In the genomic region with DNA sequence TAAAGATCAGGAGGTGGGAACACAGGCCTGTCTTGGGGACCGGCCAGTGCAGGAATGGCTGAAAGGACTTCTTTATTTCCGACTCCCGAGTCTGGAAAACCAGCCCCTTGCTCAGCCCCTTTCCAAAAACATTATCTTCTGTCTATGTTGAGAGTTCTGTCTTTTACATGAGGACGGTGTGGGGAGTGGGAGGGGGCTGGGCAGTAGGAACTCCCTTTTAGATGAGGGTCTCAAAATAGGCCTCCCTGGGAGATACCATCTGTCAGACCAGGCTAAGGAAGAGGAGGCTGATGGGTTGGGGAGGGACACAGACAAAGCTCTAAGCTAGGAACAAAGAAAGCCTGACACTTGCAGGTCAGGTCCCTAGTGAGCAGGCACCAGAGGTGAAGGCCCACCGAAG, we compare ENCODE assay signal across 29 mouse cellular contexts. TPM values are rescaled to one million over a fixed set of nuclear protein-coding genes. Genes with fewer than 3 reads are reported as not detected.
DNase-seq lines count a peak whose midpoint lies in the region; ATAC-seq lines count a peak whose summit lies in the region.
"Had no signal": no experiment of that assay in that cellular context is flagged by ENCODE, and none has a peak within 500 bp of the region (broad histone marks: within the 10 kb centered on the region; RNA-seq: fewer than 3 reads in every experiment).

No protein-coding gene starts in this region.

- 66% methylated on average over 5 of the region's 5 CpGs for WGBS in midbrain, embryonic 10.5 days
- 47% methylated on average over 5 of the region's 5 CpGs for WGBS in midbrain, embryonic 13.5 days

- no peak overlapping the region for H3K4me3 ChIP-seq in midbrain, embryonic 10.5 days
- H3K4me3 ChIP-seq in midbrain, embryonic 13.5 days (replicated peaks) = no peak overlapping the region
- H3K4me3 ChIP-seq: embryonic facial prominence, embryonic 12.5 days; forebrain, embryonic 12.5 days; forebrain, embryonic 15.5 days had no signal

- peaks cover 33% of the 10 kb centered on the region for H3K4me1 ChIP-seq in midbrain, embryonic 10.5 days
- peaks cover 26% of the 10 kb centered on the region for H3K4me1 ChIP-seq in midbrain, embryonic 13.5 days (replicated peaks)
- H3K4me1 ChIP-seq: embryonic facial prominence, embryonic 12.5 days had no signal

- H3K4me2 ChIP-seq in midbrain, embryonic 13.5 days (replicated peaks) = no peak overlapping the region
- H3K4me2 ChIP-seq: embryonic facial prominence, embryonic 12.5 days; forebrain, embryonic 12.5 days; forebrain, embryonic 15.5 days had no signal

- H3K9me3 ChIP-seq in midbrain, embryonic 10.5 days (replicated peaks) = no peaks in the 10 kb centered on the region
- no peaks in the 10 kb centered on the region for H3K9me3 ChIP-seq in midbrain, embryonic 13.5 days
- H3K9me3 ChIP-seq: embryonic facial prominence, embryonic 12.5 days; forebrain, embryonic 12.5 days; forebrain, embryonic 15.5 days had no signal

- H3K36me3 ChIP-seq in midbrain, embryonic 10.5 days = no peaks in the 10 kb centered on the region
- H3K36me3 ChIP-seq in midbrain, embryonic 13.5 days = no peaks in the 10 kb centered on the region
- H3K36me3 ChIP-seq: embryonic facial prominence, embryonic 12.5 days; forebrain, embryonic 12.5 days; forebrain, embryonic 15.5 days had no signal

- H3K27ac ChIP-seq in midbrain, embryonic 10.5 days (replicated peaks) = peak overlapping the region; percentile 29; the same call in 1 of the 2 replicates
- no peak overlapping the region for H3K27ac ChIP-seq in midbrain, embryonic 13.5 days
- H3K27ac ChIP-seq: embryonic facial prominence, embryonic 12.5 days; forebrain, embryonic 15.5 days had no signal

- intact Hi-C loops in heart, postnatal 36 days (cut with DNase I) = no loop called here

- ATAC-seq in midbrain, embryonic 13.5 days = no peak
- ATAC-seq in monocyte, adult 5-6 weeks (replicated peaks; ENCODE audit: insufficient number of reproducible peaks, low FRiP score, low TSS enrichment, poor library complexity, severe bottlenecking) = 0 out of 2 replicates have a peak, but pooled peaks have one; percentile 40
- ATAC-seq: forebrain, embryonic 15.5 days; forebrain, postnatal 0 days had no signal

- peaks cover 8% of the 10 kb centered on the region; the same call in 1 of the 2 replicates for H3K27me3 ChIP-seq in midbrain, embryonic 10.5 days (ENCODE audit: low read depth, poor library complexity, severe bottlenecking)
- H3K27me3 ChIP-seq in midbrain, embryonic 13.5 days = no peaks in the 10 kb centered on the region
- H3K27me3 ChIP-seq: embryonic facial prominence, embryonic 12.5 days; forebrain, embryonic 15.5 days had no signal

- no peak overlapping the region for H3K9ac ChIP-seq in midbrain, embryonic 13.5 days (replicated peaks)
- H3K9ac ChIP-seq: embryonic facial prominence, embryonic 12.5 days; forebrain, embryonic 12.5 days; forebrain, embryonic 15.5 days; forebrain, postnatal 0 days had no signal

- peak; percentile 75 for DNase-seq in heart, adult 11 months
- no peak for DNase-seq in heart, postnatal 36 days
- no peak for DNase-seq in midbrain, embryonic 10.5 days (ENCODE audit: low spot score)
- peak; percentile 58 to 75 for DNase-seq in right cerebral cortex, postnatal 10 days (ENCODE audit: low spot score in 2 of 2)
- no peak for DNase-seq in right cerebral cortex, adult 18-20 months
- DNase-seq in gastrocnemius, postnatal 10 days = no peak
- DNase-seq: adrenal gland, adult 2 months; adrenal gland, postnatal 10 days; adrenal gland, postnatal 25 days; cerebellum, adult 11 months; cerebellum, adult 18-20 months; cerebellum, adult 8-10 months; cerebellum, adult 9-11 months; cerebellum, postnatal 14 days; cerebellum, postnatal 36 days; embryo, embryonic 11 days had no signal

RNA-seq across cellular contexts. Expression of gene Cd40, which starts 6.4 kb away (rescaled TPM):
- 1 to 10 TPM; 1.7 to 3.2 TPM for total RNA-seq in heart, postnatal 36 days (2021)
- 6.4 and 8.1 TPM in 2 replicates for polyA plus RNA-seq in midbrain, embryonic 10.5 days (2016; fragmentation: Nextera tagmentation; extraction: Ambion mirVana)
- polyA plus RNA-seq in midbrain, embryonic 13.5 days (2015; fragmentation: Nextera tagmentation; extraction: Ambion mirVana) = 7.6 and 8.6 TPM in 2 replicates
- 17.7 to 21.3 TPM (median 20.5 TPM) in 3 replicates for total RNA-seq in monocyte, adult 5-6 weeks (2017)
- total RNA-seq in gastrocnemius, postnatal 10 days (2021) = under 1 TPM; 0.95 to 0.96 TPM
- total RNA-seq: MEL had no signal

RNA-seq across cellular contexts. Expression of gene Ncoa5, which starts 14.4 kb away (rescaled TPM):
- 10 to 100 TPM; 17.7 to 18.3 TPM for total RNA-seq in heart, postnatal 36 days (2021)
- 95.1 and 109 TPM in 2 replicates for polyA plus RNA-seq in midbrain, embryonic 10.5 days (2016; fragmentation: Nextera tagmentation; extraction: Ambion mirVana)
- polyA plus RNA-seq in midbrain, embryonic 13.5 days (2015; fragmentation: Nextera tagmentation; extraction: Ambion mirVana) = 132 and 137 TPM in 2 replicates
- 25.0 to 47.8 TPM (median 37.3 TPM) in 3 replicates for total RNA-seq in monocyte, adult 5-6 weeks (2017)
- 10 to 100 TPM; 13.4 to 20.4 TPM for total RNA-seq in gastrocnemius, postnatal 10 days (2021)

RNA-seq across cellular contexts. Expression of gene 1700025C18Rik, which starts 41.5 kb away (rescaled TPM):
- total RNA-seq in heart, postnatal 36 days (2021) = not detected
- not detected in 2 replicates for polyA plus RNA-seq in midbrain, embryonic 10.5 days (2016; fragmentation: Nextera tagmentation; extraction: Ambion mirVana)
- polyA plus RNA-seq in midbrain, embryonic 13.5 days (2015; fragmentation: Nextera tagmentation; extraction: Ambion mirVana) = not detected in 2 replicates
- not detected in 3 replicates for total RNA-seq in monocyte, adult 5-6 weeks (2017)
- total RNA-seq in gastrocnemius, postnatal 10 days (2021) = not detected
- total RNA-seq: adrenal gland, adult 2 months; adrenal gland, postnatal 10 days; adrenal gland, postnatal 25 days; adrenal gland, postnatal 4 days; common myeloid progenitor, adult 5-6 weeks; ES-E14; forebrain, postnatal 0 days; MEL had no signal
- polyA plus RNA-seq: adrenal gland, adult 2 months; brain, embryonic 14.5 days; C2C12; embryonic facial prominence, embryonic 12.5 days; embryonic facial prominence, embryonic 14.5 days; forebrain, embryonic 12.5 days; forebrain, embryonic 15.5 days; forebrain, postnatal 0 days had no signal

Comparison
In these comparisons a context has a peak if more than half of its experiments do, and no peak if none do; other contexts are left out.
1. DNase-seq: peak in heart, adult 11 months (single experiment) and right cerebral cortex, postnatal 10 days (2 of 2); none in heart, postnatal 36 days (0 of 2), midbrain, embryonic 10.5 days (single experiment), right cerebral cortex, adult 18-20 months (single experiment) and gastrocnemius, postnatal 10 days (single experiment).